Mouse (Mus musculus) CH12.LX (cell line): ENCODE data around the gene Kmt5b. TPM values are rescaled to one million over a fixed set of nuclear protein-coding genes. Genes with fewer than 3 reads are reported as not detected.

ENCODE experiments used
- DNase-seq: peaks from one replicate; pipeline ENCODE4 v3.0.0-alpha.2; 2013; ENCODE audit errors: extremely low read depth
- H3K27ac ChIP-seq: 2 replicates; pipeline ENCODE4 v1.5.1; 2012; ENCODE audit warnings: low read depth, mild to moderate bottlenecking, control low read depth, moderate library complexity; ENCODE audit not compliant: insufficient read depth
- H3K27me3 ChIP-seq: replicated peaks from 2 replicates; pipeline ENCODE3; 2012; ENCODE audit warnings: inconsistent platforms
- H3K36me3 ChIP-seq, 2 experiments: replicated peaks in 1 of 2; 2 replicates each; pipeline versions ENCODE3 to v1.6.1; 2012; ENCODE audit warnings: inconsistent platforms in 1 of 2, low read length in 1 of 2, mild to moderate bottlenecking in 1 of 2, mixed read lengths in 1 of 2, moderate library complexity in 1 of 2; ENCODE audit not compliant: control insufficient read depth in 1 of 2, insufficient read depth in 1 of 2
- H3K4me1 ChIP-seq, 2 experiments: 2 replicates each; pipeline ENCODE4 v1.6.1; 2012; ENCODE audit warnings: inconsistent platforms in 1 of 2, moderate library complexity in 1 of 2; ENCODE audit not compliant: insufficient read depth in 2 of 2, control insufficient read depth in 1 of 2
- H3K4me2 ChIP-seq: 2 replicates; pipeline ENCODE4 v1.6.1; 2012; ENCODE audit warnings: low read depth, mild to moderate bottlenecking, control low read depth; ENCODE audit not compliant: poor library complexity, insufficient read depth, severe bottlenecking
- H3K4me3 ChIP-seq, 3 experiments: fragments of 150-350 bp in 1 of 3; sonication (generic) in 1 of 3; replicated peaks in 1 of 3; 2 replicates each; pipeline versions ENCODE3 to v1.5.1; 2011 to 2012; ENCODE audit warnings: low read depth in 2 of 3, low read length in 2 of 3, mild to moderate bottlenecking in 2 of 3, moderate library complexity in 2 of 3, control low read depth in 1 of 3, improper control_type of control experiment in 1 of 3, inconsistent platforms in 1 of 3, mixed read lengths in 1 of 3; ENCODE audit not compliant: poor library complexity in 1 of 3
- H3K79me2 ChIP-seq: replicated peaks from 2 replicates; pipeline ENCODE4 v1.6.1; 2012; ENCODE audit warnings: mild to moderate bottlenecking, moderate library complexity; ENCODE audit not compliant: control insufficient read depth, poor library complexity, insufficient read depth, severe bottlenecking; ENCODE audit errors: extremely low read depth
- H3K9ac ChIP-seq: 2 replicates; pipeline ENCODE4 v1.6.1; 2012; ENCODE audit warnings: low read depth, mild to moderate bottlenecking, control low read depth, moderate library complexity; ENCODE audit not compliant: insufficient read depth
- H3K9me3 ChIP-seq: replicated peaks from 2 replicates; pipeline ENCODE3; 2012; ENCODE audit warnings: low read length, inconsistent platforms, mixed read lengths
- BHLHE40 ChIP-seq: IDR thresholded peaks from 2 replicates; pipeline ENCODE4 v1.6.1; 2011; ENCODE audit warnings: mild to moderate bottlenecking, low read depth, low read length, improper control_type of control experiment
- CHD2 ChIP-seq: IDR thresholded peaks from 2 replicates; pipeline ENCODE4 v1.6.1; 2011; ENCODE audit warnings: low read length, improper control_type of control experiment
- CTCF ChIP-seq, 2 experiments: IDR thresholded peaks in 1 of 2; conservative IDR thresholded peaks in 1 of 2; 2 replicates each; pipeline ENCODE4 v1.5.1; 2011 to 2012; ENCODE audit warnings: low read depth in 2 of 2, low read length in 2 of 2, improper control_type of control experiment in 1 of 2, inconsistent platforms in 1 of 2, mild to moderate bottlenecking in 1 of 2, moderate library complexity in 1 of 2
- E2F4 ChIP-seq: IDR thresholded peaks from 2 replicates; pipeline ENCODE4 v1.6.1; 2011; ENCODE audit warnings: low read depth, low read length, improper control_type of control experiment; ENCODE audit not compliant: insufficient replicate concordance
- ELF1 ChIP-seq: IDR thresholded peaks from 2 replicates; pipeline ENCODE4 v1.6.1; 2014; ENCODE audit warnings: low read depth, mild to moderate bottlenecking, inconsistent platforms, low read length, improper control_type of control experiment
- EP300 ChIP-seq: IDR thresholded peaks from 2 replicates; pipeline ENCODE4 v1.6.1; 2011; ENCODE audit warnings: low read length, improper control_type of control experiment
- ETS1 ChIP-seq: conservative IDR thresholded peaks from 2 replicates; pipeline ENCODE4 v1.6.1; 2012; ENCODE audit warnings: low read depth, mild to moderate bottlenecking, inconsistent platforms, low read length, improper control_type of control experiment, moderate library complexity
- GABPA ChIP-seq: IDR thresholded peaks from 2 replicates; pipeline ENCODE4 v1.6.1; 2012; ENCODE audit warnings: low read depth, low read length, improper control_type of control experiment, inconsistent platforms; ENCODE audit not compliant: insufficient replicate concordance
- IRF4 ChIP-seq: IDR thresholded peaks from 2 replicates; pipeline ENCODE4 v1.6.1; 2014; ENCODE audit warnings: low read depth, mild to moderate bottlenecking, inconsistent platforms, low read length, improper control_type of control experiment
- JUND ChIP-seq: conservative IDR thresholded peaks from 2 replicates; pipeline ENCODE4 v1.6.1; 2011; ENCODE audit warnings: low read depth, low read length, improper control_type of control experiment
- KAT2A ChIP-seq: IDR thresholded peaks from 2 replicates; pipeline ENCODE4 v1.6.1; 2012; ENCODE audit warnings: low read length, improper control_type of control experiment, inconsistent platforms; ENCODE audit not compliant: insufficient replicate concordance
- MAX ChIP-seq: IDR thresholded peaks from 2 replicates; pipeline ENCODE4 v1.6.1; 2011; ENCODE audit warnings: low read length, improper control_type of control experiment
- MEF2A ChIP-seq: IDR thresholded peaks from 2 replicates; pipeline ENCODE4 v1.6.1; 2014; ENCODE audit warnings: low read depth, mild to moderate bottlenecking, inconsistent platforms, low read length, improper control_type of control experiment, borderline replicate concordance
- MXI1 ChIP-seq: IDR thresholded peaks from 2 replicates; pipeline ENCODE4 v1.6.1; 2011; ENCODE audit warnings: mild to moderate bottlenecking, low read depth, low read length, improper control_type of control experiment
- MYC ChIP-seq: IDR thresholded peaks from 2 replicates; pipeline ENCODE4 v1.6.1; 2011; ENCODE audit warnings: low read depth, mild to moderate bottlenecking, improper control_type of control experiment, low read length
- NELFE ChIP-seq: IDR thresholded peaks from 2 replicates; pipeline ENCODE4 v1.6.1; 2011; ENCODE audit warnings: low read depth, low read length, improper control_type of control experiment
- NRF1 ChIP-seq: IDR thresholded peaks from 2 replicates; pipeline ENCODE4 v1.6.1; 2014; ENCODE audit warnings: low read depth, mild to moderate bottlenecking, inconsistent platforms, low read length, improper control_type of control experiment, moderate library complexity
- POLR2A ChIP-seq: IDR thresholded peaks from 2 replicates; pipeline ENCODE4 v1.6.1; 2011; ENCODE audit warnings: low read depth, mild to moderate bottlenecking, improper control_type of control experiment, low read length
- POLR2AphosphoS2 ChIP-seq: IDR thresholded peaks from 2 replicates; pipeline ENCODE4 v1.6.1; 2011; ENCODE audit warnings: low read depth, low read length, improper control_type of control experiment
- RAD21 ChIP-seq: IDR thresholded peaks from 2 replicates; pipeline ENCODE4 v1.6.1; 2011; ENCODE audit warnings: low read depth, mild to moderate bottlenecking, low read length, improper control_type of control experiment, moderate library complexity
- RCOR1 ChIP-seq: conservative IDR thresholded peaks from 2 replicates; pipeline ENCODE4 v1.6.1; 2012; ENCODE audit warnings: low read depth, mild to moderate bottlenecking, inconsistent platforms, low read length, improper control_type of control experiment
- SIN3A ChIP-seq: IDR thresholded peaks from 2 replicates; pipeline ENCODE4 v1.6.1; 2012; ENCODE audit warnings: low read length, improper control_type of control experiment, inconsistent platforms
- TBP ChIP-seq: conservative IDR thresholded peaks from 2 replicates; pipeline ENCODE4 v1.6.1; 2011; ENCODE audit warnings: low read depth, low read length, improper control_type of control experiment
- TCF12 ChIP-seq: IDR thresholded peaks from 2 replicates; pipeline ENCODE4 v1.6.1; 2014; ENCODE audit warnings: low read depth, mild to moderate bottlenecking, inconsistent platforms, low read length, improper control_type of control experiment
- UBTF ChIP-seq: IDR thresholded peaks from 2 replicates; pipeline ENCODE4 v1.6.1; 2012; ENCODE audit warnings: low read depth, mild to moderate bottlenecking, inconsistent platforms, low read length, improper control_type of control experiment, moderate library complexity
- USF1 ChIP-seq: IDR thresholded peaks from 2 replicates; pipeline ENCODE4 v1.6.1; 2014; ENCODE audit warnings: low read depth, mild to moderate bottlenecking, inconsistent platforms, low read length, improper control_type of control experiment
- ZC3H11A ChIP-seq: IDR thresholded peaks from 2 replicates; pipeline ENCODE4 v1.6.1; 2012; ENCODE audit warnings: low read depth, mild to moderate bottlenecking, inconsistent platforms, low read length, improper control_type of control experiment
- ZKSCAN1 ChIP-seq: IDR thresholded peaks from 2 replicates; pipeline ENCODE4 v1.6.1; 2012; ENCODE audit warnings: low read depth, inconsistent platforms, low read length, improper control_type of control experiment, borderline replicate concordance
- ZMIZ1 ChIP-seq: IDR thresholded peaks from 2 replicates; pipeline ENCODE4 v1.6.1; 2012; ENCODE audit warnings: low read depth, mild to moderate bottlenecking, inconsistent platforms, low read length, improper control_type of control experiment
- ZNF384 ChIP-seq: IDR thresholded peaks from 2 replicates; pipeline ENCODE4 v1.6.1; 2012; ENCODE audit warnings: low read depth, low read length, improper control_type of control experiment, inconsistent platforms
- dilution Hi-C: fragments of 300-500 bp; cut with MboI; formaldehyde crosslinking; loops from 2 replicates; pipeline ENCODE4 v1.14.3; 2020; ENCODE audit warnings: low sequenced_read_pairs; ENCODE audit not compliant: extremely low pct_unique_long_range_greater_than_20kb, extremely low pct_ligation_motif_present
- in situ Hi-C: fragments of 300-500 bp; cut with MboI; formaldehyde crosslinking; loops from 3 replicates; pipeline ENCODE4 v1.14.3; 2019; ENCODE audit warnings: low sequenced_read_pairs, low pct_ligation_motif_present, low pct_unique_long_range_greater_than_20kb, mixed read lengths
- polyA plus RNA-seq: library from polyadenylated mRNA; unstranded; fragments of >175 nt; gene quantifications from 2 replicates; pipeline ENCODE4 v1.2.1, GENCODE M21; 2012; ENCODE audit warnings: low read depth; ENCODE audit not compliant: insufficient read length
- total RNA-seq, 2 experiments: library from RNA; depleted of rRNA; stranded (reverse); fragments of 300-350 nt in 1 of 2; fragments of >200 nt in 1 of 2; gene quantifications; 2 replicates each; pipeline ENCODE4 v1.2.3; 2012 to 2014

Kmt5b gene
- total and polyA plus RNA-seq, 3 experiments: 10.9 to 16.6 (median 13.9) TPM

- no peaks in the 10 kb centered on the region for H3K27me3 ChIP-seq
- in situ Hi-C loops: no loop called here
- H3K4me2 ChIP-seq: peak overlapping the region; percentile 78
- no peak overlapping the region for H3K27ac ChIP-seq
- peak; percentile 37 for DNase-seq
- H3K79me2 ChIP-seq: peaks cover 7% of the 10 kb centered on the region
- H3K4me1 ChIP-seq: peaks cover 14 to 42% of the 10 kb centered on the region in 2 experiments
- no peaks in the 10 kb centered on the region for H3K36me3 ChIP-seq
- H3K9me3 ChIP-seq: no peaks in the 10 kb centered on the region
- dilution Hi-C loops: no loop called here
- H3K9ac ChIP-seq: peak overlapping the region; percentile 46; the same call in 1 of the 2 replicates
- H3K4me3 ChIP-seq: peak overlapping the region; percentile 67 to 80 (median 76)
- no peak for TF ChIP-seq JUND
- no peak for TF ChIP-seq MAX
- TF ChIP-seq NELFE: no peak
- peak in 1 of 2 experiments; percentile 8; a peak in 1 of 4 replicates for TF ChIP-seq CTCF (conservative IDR thresholded peaks at IDR 0.05 in 1 of 2, IDR thresholded peaks at IDR 0.05 in 1 of 2; ENCODE audit: low read depth in 2 of 2, low read length in 2 of 2)
- TF ChIP-seq IRF4: 0 out of 2 replicates have a peak, but pooled peaks have one; percentile 3
- TF ChIP-seq BHLHE40: peak; percentile 62
- TF ChIP-seq RAD21: peak; percentile 2
- no peak for TF ChIP-seq TBP
- peak; percentile 8; the same call in 1 of the 2 replicates for TF ChIP-seq ELF1
- TF ChIP-seq SIN3A: peak; percentile 85; the same call in 1 of the 2 replicates
Measured at GRCm38 (mm10) chr19:3850847-3851469, 83.7 kb downstream of the Kmt5b start.

- in situ Hi-C loops (no loop called here), dilution Hi-C loops (no loop called here)
- peaks cover 14 to 42% of the 10 kb centered on the region in 2 experiments for H3K4me1 ChIP-seq
- peak; percentile 93 for DNase-seq
- peaks cover 7% of the 10 kb centered on the region for H3K79me2 ChIP-seq
- peak within 1 kb of the TSS; percentile 55 for H3K27ac ChIP-seq
- peak within 1 kb of the TSS; percentile 49 for H3K9ac ChIP-seq
- peak within 1 kb of the TSS; percentile 72 to 80 (median 76) for H3K4me3 ChIP-seq
- no peaks in the 10 kb centered on the region for H3K27me3 ChIP-seq
- H3K9me3 ChIP-seq: no peaks in the 10 kb centered on the region
- no peaks in the 10 kb centered on the region for H3K36me3 ChIP-seq
- peak within 1 kb of the TSS; percentile 78 for H3K4me2 ChIP-seq
- TF ChIP-seq POLR2A: peak; percentile 97
- peak; percentile 65 for TF ChIP-seq TBP
- TF ChIP-seq JUND: no peak
- no peak for TF ChIP-seq USF1
- peak; percentile 95 for TF ChIP-seq NELFE
- TF ChIP-seq KAT2A: no peak
- peak; percentile 90 for TF ChIP-seq MXI1
- TF ChIP-seq CTCF (conservative IDR thresholded peaks at IDR 0.05 in 1 of 2, IDR thresholded peaks at IDR 0.05 in 1 of 2; ENCODE audit: low read depth in 2 of 2, low read length in 2 of 2): peak in 1 of 2 experiments; percentile 35; a peak in 2 of 4 replicates
- TF ChIP-seq RCOR1: no peak
- no peak for TF ChIP-seq ZKSCAN1
- TF ChIP-seq E2F4: no peak
- peak; percentile 95 for TF ChIP-seq ZMIZ1
- TF ChIP-seq POLR2AphosphoS2: peak; percentile 64; the same call in 1 of the 2 replicates
- no peak; the same call in 1 of the 2 replicates for TF ChIP-seq MEF2A
- TF ChIP-seq CHD2: peak; percentile 80
- TF ChIP-seq TCF12: peak; percentile 85
- TF ChIP-seq BHLHE40: peak; percentile 72
- no peak for TF ChIP-seq ETS1
- no peak for TF ChIP-seq EP300
- no peak for TF ChIP-seq ZC3H11A
- TF ChIP-seq ELF1: 0 out of 2 replicates have a peak, but pooled peaks have one; percentile 5
- TF ChIP-seq GABPA: no peak
- TF ChIP-seq IRF4: no peak
- TF ChIP-seq MYC: no peak
- TF ChIP-seq UBTF: no peak
- TF ChIP-seq MAX: peak; percentile 85
- TF ChIP-seq RAD21: no peak
- TF ChIP-seq ZNF384: no peak
- peak; percentile 47 for TF ChIP-seq NRF1
Measured at GRCm38 (mm10) chr19:3851502-3851962, 84.3 kb downstream of the Kmt5b start, which contains the start of gene Chka. TSS of gene Chka (plus strand) at chr19:3851773.
